Mouse (Mus musculus) cortical plate, adult 2 months (tissue): ENCODE data around the gene Dnaja4.

Experiments
- CTCF ChIP-seq: fragments of 200-500 bp; IDR thresholded peaks from 2 replicates; pipeline ENCODE4 v1.5.1; 2011; ENCODE audit warnings: mild to moderate bottlenecking, control low read depth, low read length; ENCODE audit not compliant: insufficient read depth; ENCODE audit errors: extremely low read depth
- POLR2A ChIP-seq: fragments of 200-500 bp; IDR thresholded peaks from 2 replicates; pipeline ENCODE4 v1.6.1; 2011; ENCODE audit warnings: mild to moderate bottlenecking, low read length, control low read depth; ENCODE audit not compliant: insufficient read depth; ENCODE audit errors: extremely low read depth

GRCm38 (mm10) chr9:54717527-54717926 is 18.9 kb downstream of the Dnaja4 start:
- TF ChIP-seq POLR2A (no peak), CTCF (no peak)
